Mouse (Mus musculus) heart, postnatal 4 days (tissue): ENCODE measurements around the gene Ctsz. TPM values are rescaled to one million over a fixed set of nuclear protein-coding genes. Genes with fewer than 3 reads are reported as not detected.
A peak's percentile ranks its signal among the peaks of the same experiment; 100 is the strongest.

Experiments
- DNase-seq: peaks from one replicate; pipeline ENCODE4 v3.0.0; 2021
- total RNA-seq, 2 experiments: library from RNA; stranded (reverse); gene quantifications; 2 replicates each; pipeline ENCODE4 v1.2.3; 2021

Ctsz gene
- total RNA-seq, 2 experiments from 2014 or later: 49.4 to 50.2 TPM

- no peak for DNase-seq
Observed at GRCm38 (mm10) chr2:174439961-174440360, 1.1 kb upstream of the Ctsz start.

- DNase-seq: no peak
Observed at GRCm38 (mm10) chr2:174439450-174439838, 605 bp upstream of the Ctsz start.

GRCm38 (mm10) chr2:174438181-174438580, 658 bp downstream of the Ctsz start:
- DNase-seq: no peak

- DNase-seq: no peak
Observed at GRCm38 (mm10) chr2:174437697-174437982, 1.2 kb downstream of the Ctsz start.

- no peak for DNase-seq
Observed at GRCm38 (mm10) chr2:174436916-174437696, 1.7 kb downstream of the Ctsz start.

GRCm38 (mm10) chr2:174436076-174436701, 2.6 kb downstream of the Ctsz start:
- DNase-seq: no peak

GRCm38 (mm10) chr2:174434943-174435342, 3.9 kb downstream of the Ctsz start:
- no peak for DNase-seq

GRCm38 (mm10) chr2:174428996-174429591, 9.7 kb downstream of the Ctsz start:
- DNase-seq: no peak

- no peak for DNase-seq
Observed at GRCm38 (mm10) chr2:174428076-174428835, 10.6 kb downstream of the Ctsz start.

GRCm38 (mm10) chr2:174426856-174427255, 12.0 kb downstream of the Ctsz start:
- DNase-seq: no peak

- DNase-seq: no peak
Observed at GRCm38 (mm10) chr2:174424301-174425085, 14.3 kb downstream of the Ctsz start.

GRCm38 (mm10) chr2:174421107-174421506, 17.7 kb downstream of the Ctsz start:
- DNase-seq: no peak

GRCm38 (mm10) chr2:174415731-174416310, 23.0 kb downstream of the Ctsz start, which contains the start of gene Nelfcd:
Nelfcd (plus strand) TSS chr2:174415804.
- peak; percentile 97 for DNase-seq

- no peak for DNase-seq
Observed at GRCm38 (mm10) chr2:174415001-174415730, 23.7 kb downstream of the Ctsz start.

- no peak for DNase-seq
Observed at GRCm38 (mm10) chr2:174413127-174413526, 25.7 kb downstream of the Ctsz start.

GRCm38 (mm10) chr2:174410222-174410621, 28.6 kb downstream of the Ctsz start:
- DNase-seq: no peak

- no peak for DNase-seq
Observed at GRCm38 (mm10) chr2:174400396-174400795, 38.4 kb downstream of the Ctsz start.

- DNase-seq: no peak
Observed at GRCm38 (mm10) chr2:174397881-174398280, 41.0 kb downstream of the Ctsz start.

GRCm38 (mm10) chr2:174397065-174397464, 41.8 kb downstream of the Ctsz start:
- no peak for DNase-seq

GRCm38 (mm10) chr2:174396643-174397042, 42.2 kb downstream of the Ctsz start:
- DNase-seq: no peak

- DNase-seq: no peak
Observed at GRCm38 (mm10) chr2:174393383-174393782, 45.5 kb downstream of the Ctsz start.
